Mouse (Mus musculus) c-Kit-positive CD71-negative TER-119-negative erythroid progenitor cells, embryonic 14.5 days (primary cell): ENCODE results near the gene Szt2.

Source experiments
- DNase-seq: peaks from one replicate; pipeline ENCODE4 v3.0.0-alpha.2; 2013; ENCODE audit warnings: low read depth

The Szt2 gene

DNA sequence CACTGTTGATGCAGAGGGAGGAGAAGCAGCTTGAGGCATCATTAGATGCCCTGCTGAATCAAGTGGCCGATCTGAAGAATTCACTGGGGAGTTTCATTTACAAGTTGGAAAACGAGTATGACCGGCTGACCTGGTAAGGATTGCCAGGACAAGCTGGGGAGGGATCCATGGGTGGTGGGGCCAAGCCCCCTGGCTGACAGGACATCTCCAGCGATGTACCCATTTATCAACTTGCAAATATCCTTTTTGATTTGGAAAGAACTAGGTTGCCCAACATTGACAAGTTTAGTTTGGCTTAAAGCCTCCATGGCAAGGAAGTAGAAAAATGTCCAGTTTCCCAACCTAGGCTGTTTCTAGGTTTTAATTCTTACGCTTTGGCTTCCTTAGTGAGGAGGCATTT is 1.8 kb upstream of the Szt2 start:
- no peak for DNase-seq

GRCm38 (mm10) chr4:118402701-118403100 is 6.4 kb downstream of the Szt2 start:
- no peak for DNase-seq

DNA sequence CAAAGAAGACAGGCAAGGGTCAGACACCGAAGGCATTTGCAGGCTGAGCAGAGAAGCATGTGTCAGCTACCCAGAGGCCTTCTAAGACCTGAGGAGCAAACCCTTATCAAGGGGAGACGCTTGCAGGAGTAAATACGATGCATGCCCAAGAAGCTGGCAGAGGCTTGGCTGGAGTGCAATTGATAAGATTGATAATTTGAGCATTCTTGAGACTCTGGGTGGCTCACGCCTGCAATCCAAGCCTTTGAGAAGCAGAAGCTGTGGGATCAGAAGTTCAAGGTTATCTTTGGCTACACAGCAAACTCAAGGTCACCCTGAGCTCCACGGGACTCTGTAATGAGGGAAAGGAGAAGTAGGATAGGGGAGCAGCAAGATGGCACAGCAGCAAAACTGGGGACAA is 7.2 kb downstream of the Szt2 start:
- DNase-seq = no peak

GRCm38 (mm10) chr4:118401421-118401820 is 7.7 kb downstream of the Szt2 start:
- no peak for DNase-seq

GRCm38 (mm10) chr4:118398400-118398799 is 10.7 kb downstream of the Szt2 start:
- DNase-seq = no peak

DNA sequence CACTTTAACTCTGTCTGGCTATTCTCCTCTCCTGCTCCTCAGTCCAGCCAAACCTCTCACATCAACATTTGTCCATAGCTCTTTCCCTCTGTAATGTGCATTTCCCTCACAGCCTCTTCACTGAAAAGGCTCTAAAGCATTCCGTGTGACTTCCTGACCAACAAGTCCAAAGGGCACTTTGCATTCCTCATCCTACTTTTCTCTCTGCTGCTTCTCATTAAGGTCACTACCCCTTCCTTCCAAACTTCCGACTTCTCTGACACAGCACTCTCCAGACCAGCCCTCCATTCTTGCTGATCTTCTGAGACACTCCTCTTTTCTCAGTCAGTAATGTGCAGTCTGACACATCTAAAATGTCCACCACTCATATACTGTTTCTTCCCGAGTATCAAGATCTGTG is 12.6 kb downstream of the Szt2 start:
- DNase-seq = no peak

GRCm38 (mm10) chr4:118395289-118395688 is 13.8 kb downstream of the Szt2 start:
- DNase-seq = no peak

DNA sequence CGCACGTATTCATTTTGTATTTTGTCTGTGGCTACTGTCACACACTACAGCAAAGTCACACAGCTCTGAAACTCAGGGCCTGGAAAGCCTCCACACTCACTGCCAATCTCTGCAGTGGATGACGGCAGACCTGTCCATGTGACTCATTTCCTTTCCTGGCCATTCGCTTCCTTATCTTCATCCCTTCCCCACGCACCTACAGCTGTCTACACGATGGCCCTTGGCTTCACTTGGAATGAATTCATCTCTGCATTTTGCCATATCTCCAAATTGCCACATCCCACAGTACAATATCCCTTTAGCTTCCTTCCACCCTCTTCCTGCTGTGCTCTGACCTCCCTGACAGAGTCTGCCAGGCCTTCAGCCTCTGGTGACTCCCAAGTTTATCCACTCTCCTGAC is 14.6 kb downstream of the Szt2 start:
- DNase-seq = no peak

DNA sequence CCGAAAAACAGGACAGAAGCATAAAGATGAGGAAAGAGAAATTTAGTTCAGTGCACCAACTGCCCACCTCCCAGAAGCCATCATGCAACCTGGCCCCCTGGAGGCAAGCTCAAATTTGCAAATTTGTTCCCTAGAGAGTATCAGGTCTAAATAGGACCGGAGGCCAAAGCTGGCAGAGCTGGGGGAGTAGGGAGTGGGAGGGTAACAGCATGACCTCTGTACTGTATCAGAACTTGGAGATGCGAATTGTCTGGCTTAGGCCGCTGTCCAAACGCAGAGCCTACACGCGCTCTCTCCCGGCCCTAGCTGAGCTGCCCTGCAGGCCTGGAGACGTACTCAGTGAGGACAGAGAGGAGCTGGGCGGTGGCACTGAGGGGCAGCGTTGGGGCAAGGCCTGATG is 18.9 kb downstream of the Szt2 start:
- no peak for DNase-seq

DNA sequence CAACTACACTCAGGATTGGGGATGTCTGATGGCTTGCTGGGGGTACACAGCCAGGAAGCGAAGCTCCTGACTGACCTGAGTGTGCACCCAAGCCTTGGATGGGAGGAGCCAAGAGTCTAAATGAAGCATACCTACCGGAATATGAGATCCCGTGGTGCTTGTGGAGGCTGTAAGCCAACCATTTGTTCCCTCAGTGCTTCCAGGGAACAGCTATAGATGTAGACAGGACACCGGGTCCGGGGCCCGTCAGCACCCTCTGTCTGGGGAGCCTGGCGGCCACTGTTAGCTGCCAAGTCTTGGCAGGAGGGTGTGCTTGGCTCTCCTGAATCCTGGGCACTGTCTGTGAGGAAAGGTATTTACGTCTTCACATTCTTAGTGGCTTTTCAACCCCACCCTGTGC is 21.8 kb downstream of the Szt2 start:
- no peak for DNase-seq

DNA sequence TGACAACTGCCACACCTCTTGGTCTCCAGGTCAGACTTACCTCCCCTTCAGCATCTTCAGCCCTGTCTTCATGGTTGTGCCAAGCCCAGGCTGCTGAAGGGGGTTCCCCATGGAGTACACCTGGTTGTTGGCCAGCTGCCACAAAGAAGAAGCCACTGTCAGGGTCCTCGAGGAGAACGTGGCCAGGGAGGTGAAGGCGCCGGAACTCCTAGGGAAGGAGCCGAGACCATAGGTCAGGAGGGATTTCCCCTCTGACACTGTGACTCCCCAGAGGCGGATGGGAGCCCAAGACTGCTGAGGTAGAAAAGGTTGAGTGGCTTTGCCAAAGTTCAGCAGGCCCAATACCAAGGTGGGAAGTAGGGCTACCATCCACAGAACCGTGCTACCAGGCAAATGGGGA is 25.8 kb downstream of the Szt2 start:
- no peak for DNase-seq

GRCm38 (mm10) chr4:118375999-118376398 is 33.1 kb downstream of the Szt2 start:
- DNase-seq = no peak

- DNase-seq = no peak
Observed at GRCm38 (mm10) chr4:118371822-118372221, 37.3 kb downstream of the Szt2 start.

- no peak for DNase-seq
Observed at GRCm38 (mm10) chr4:118368616-118369015, 40.5 kb downstream of the Szt2 start.

GRCm38 (mm10) chr4:118367551-118367950 is 41.5 kb downstream of the Szt2 start:
- no peak for DNase-seq

DNA sequence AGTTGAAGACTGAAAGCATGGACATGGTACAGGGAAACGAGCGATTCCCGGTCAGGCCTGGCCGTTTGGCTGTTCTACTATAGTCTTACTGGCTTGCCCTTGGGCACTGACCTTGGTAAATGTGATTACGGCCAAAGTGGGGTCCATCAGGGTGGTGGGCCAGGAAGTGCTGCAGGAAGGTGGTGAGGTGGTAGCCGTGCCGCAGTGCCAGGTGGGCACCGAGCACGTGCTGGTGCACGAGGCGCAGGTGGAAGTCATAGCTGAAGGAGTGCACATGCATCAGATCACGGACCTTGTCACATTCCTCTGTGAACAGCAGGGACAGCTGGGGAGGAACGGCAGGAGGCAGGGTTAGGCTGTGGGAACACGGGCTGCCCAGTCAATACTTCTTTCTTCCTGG is 43.1 kb downstream of the Szt2 start:
- DNase-seq = no peak

DNA sequence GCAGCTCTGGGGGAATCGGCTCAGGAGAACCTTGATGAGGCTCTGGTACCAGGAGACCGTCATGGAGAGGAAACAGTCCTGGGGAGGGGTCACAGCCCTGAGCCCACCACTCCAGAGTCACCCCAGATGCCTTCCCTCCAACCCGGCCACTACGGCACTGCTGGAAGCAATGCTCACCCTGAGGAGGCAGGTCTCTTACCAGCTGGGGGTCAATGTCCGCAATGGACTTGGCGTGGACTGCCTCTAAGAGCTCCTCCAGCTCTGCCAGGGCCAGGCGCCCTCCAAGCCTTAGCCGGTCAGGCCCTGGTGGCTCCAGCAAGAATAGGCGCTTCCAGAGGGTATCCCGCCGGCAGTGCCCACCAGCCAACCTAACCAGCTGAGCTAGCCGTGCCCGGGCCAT is 44.4 kb downstream of the Szt2 start:
- no peak for DNase-seq

GRCm38 (mm10) chr4:118363985-118364384 is 45.1 kb downstream of the Szt2 start:
- no peak for DNase-seq

DNA sequence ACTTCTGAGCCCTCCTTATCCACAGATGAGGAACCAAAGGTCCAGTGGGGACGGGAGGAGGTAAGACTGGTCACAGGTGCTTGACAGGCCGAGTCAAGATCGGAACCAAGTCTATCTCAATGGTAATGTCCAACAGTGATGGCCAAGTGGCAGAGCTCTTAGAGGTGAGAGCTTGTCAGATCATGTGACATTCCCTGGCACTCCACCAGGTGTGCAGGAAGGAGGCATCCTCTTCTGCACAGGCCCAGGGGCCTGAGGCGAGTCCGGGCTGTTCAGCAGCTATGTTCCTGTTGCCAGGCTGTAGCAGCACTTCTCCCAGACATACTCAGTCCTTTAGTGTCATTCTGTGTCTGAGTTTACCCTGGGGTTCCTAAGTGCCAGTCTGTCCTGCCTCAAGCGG is 46.2 kb downstream of the Szt2 start:
- no peak for DNase-seq

- DNase-seq = no peak
Observed at GRCm38 (mm10) chr4:118361451-118361850, 47.6 kb downstream of the Szt2 start.

DNA sequence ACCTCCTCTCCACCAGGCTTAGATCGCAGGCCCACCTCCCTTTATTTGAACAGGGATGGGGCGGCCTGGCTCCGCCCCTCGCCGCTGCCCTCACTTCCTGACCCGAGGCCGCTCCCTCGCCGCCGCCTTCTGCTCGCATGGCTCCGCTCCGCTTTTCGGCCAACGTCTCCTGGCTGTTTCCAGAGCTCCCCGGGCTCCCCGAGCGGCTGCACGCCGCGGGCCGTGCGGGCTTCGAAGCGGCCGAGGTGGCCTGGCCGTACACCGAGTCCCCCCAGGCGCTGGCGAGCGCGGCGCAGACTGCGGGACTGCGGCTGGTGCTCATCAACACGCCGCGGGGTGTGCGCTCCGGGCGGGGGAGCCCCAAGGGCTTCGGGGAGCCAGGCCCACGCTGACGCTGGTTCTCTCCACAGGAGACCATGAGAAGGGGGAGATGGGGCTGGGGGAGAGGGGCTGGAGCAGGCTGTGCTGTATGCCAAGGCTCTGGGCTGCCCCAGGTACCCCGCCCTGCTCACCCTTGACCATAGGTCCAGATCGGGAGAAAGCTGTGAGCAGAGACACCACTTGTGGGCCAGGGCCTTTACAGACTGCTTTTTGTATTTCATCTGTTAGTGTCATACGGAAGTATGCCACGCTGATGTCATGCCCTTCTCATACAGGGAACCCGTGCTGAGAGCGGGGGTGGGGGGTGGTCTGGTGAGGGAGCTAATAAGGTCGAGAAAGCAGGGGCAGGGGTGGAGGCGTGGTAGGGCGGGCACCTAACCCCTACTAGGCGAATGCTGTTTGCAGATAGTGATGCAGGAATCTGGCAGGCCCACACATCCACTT is 49.0 kb downstream of the Szt2 start:
- DNase-seq = peak; percentile 56

- no peak for DNase-seq
Observed at GRCm38 (mm10) chr4:118359211-118359895, 49.7 kb downstream of the Szt2 start.

- DNase-seq = no peak
Observed at GRCm38 (mm10) chr4:118358159-118358895, 50.7 kb downstream of the Szt2 start.
